Mouse (Mus musculus) left cerebral cortex, adult 9 months (tissue): ENCODE data around the gene Ccsap.

Source experiments
- DNase-seq, 2 experiments: peaks; one replicate each; pipeline ENCODE4 v3.0.0; 2022; ENCODE audit warnings: low spot score in 2 of 2

Gene Ccsap

GRCm38 (mm10) chr8:123859648-123860259, at the start of gene Ccsap:
TSS of gene Ccsap (minus strand) at chr8:123860209.
- no peak for DNase-seq

DNA sequence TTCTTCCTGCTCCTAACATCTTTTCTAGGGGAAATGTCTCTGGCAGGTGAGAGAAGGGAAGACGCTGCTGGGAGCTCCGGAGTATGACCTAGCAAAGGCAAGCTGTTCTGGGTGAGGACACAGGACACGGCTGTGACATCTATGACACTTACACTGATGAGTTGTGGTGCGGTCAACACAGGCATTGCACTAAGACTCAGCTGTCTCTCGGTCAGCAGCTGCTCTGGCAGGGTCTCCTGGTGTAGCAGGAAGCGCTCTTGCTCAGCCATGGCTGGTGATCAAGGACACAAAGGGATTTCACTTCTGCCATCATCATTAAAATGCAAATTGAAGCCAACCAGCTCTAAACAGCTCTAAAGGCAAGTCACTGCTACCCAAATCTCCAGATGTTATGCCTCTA, 47.6 kb upstream of the Ccsap start:
- no peak for DNase-seq

- DNase-seq: no peak
These were observed 42.6 kb upstream of the Ccsap start for GRCm38 (mm10) chr8:123902653-123903052.

GRCm38 (mm10) chr8:123899366-123899765, 39.4 kb upstream of the Ccsap start:
- no peak for DNase-seq

DNA sequence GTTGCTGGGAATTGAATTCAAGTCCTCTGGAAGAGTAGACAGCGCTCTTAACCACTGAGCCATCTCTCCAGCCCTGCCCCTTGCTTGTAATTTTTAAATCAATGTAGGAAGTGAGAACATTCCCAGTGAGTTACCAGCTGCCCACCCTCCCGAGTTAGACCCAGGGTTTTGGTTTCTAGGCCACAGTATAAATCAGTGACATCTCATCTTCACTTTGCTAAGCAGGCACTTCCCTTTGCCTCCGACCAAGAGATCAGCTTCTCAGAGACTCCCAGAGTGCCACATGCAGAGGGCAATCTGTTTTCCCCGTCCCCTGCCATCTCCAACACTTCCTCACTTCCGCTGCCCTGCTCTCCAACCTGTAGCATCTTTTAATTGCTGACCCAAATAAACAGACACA, 38.6 kb upstream of the Ccsap start:
- no peak for DNase-seq

DNA sequence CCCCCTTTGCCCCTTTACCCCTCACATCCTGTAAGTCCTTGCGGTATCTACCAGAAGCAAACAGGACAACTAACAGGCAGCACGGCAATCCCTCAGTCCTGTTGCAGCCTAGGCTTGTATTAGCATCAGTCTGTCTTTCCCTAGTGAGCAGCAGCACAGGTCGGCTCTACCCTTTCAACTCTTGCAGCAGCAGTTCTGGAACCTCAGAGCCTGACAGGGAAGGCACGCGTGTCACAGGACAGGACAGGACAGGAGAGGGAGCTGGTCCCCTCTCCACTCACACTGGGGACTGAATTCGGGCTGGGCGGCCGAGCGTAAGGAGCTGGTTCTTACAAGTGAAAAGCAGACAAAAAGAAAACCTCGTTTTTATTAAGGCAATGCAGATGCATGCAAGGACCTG, 36.8 kb upstream of the Ccsap start:
- DNase-seq: no peak

DNA sequence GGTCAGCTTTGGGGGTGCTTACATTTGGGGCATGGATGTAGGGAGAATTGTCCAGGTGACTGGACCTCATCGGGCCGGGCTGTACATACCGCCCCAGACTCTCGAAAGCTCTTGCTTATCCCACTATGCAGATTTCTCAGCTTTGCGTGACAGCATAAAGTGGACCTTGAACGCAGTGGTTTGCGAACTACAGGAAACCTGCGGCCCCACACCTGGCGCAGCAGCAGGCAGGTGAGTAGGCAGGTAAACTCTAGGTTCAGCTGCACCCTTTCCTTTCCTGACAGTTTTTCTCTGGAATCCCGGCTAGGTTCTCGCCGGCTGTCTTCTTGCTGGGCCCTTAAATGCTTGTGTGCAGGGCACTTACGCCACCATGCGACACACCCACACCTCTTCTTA, 36.4 kb upstream of the Ccsap start:
- DNase-seq: no peak

DNA sequence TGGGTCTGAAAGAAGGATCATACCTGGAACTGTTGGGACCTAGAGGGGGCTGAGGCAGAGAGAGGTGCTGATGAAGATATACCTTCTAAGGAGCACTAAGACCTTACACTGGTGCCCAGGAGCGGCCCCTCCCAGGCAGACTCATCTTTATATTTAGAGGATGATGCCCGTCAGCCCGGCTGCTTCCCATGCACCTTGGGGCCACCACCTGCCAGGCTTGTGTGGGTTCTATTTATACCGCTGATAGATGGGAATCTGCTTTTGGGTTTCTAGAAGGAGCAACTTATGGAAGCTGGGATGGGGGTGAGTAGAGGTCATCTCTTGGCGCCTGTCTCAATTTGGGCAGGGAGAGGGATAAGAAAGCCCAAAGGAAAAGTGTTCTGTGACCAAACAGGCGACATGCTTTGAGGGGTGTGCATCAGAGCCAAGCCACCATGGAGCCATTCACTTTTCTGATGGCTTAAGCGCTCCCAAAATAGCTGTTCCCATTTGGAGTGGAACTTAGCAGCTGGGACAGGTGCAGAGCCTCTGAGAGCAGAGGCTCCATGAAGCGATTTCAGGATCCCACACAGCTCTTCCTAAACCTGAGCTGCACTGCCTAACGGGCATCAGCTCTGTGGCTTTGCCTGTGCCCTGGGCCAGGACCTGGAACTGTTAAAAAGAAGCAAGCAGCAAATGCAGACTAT, 35.8 kb upstream of the Ccsap start:
- DNase-seq: no peak

DNA sequence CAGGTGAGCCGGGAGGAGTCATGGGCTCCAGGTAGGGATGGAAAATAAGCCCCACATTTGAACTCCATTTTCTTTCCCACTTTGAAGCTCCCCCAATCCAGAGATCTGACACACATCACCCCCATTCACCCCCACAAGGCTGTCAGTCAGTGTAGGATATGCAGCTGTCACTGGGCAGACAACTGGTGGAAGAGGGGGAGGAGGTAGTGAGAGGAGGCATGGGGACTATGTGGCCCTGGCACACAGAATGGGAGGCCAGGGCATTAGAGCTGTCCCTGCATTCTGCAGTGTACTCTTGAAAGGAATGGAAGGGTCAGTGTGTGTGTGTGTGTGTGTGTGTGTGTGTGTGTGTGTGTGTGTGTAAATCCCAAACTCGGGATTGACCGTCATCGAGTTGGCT, 35.2 kb upstream of the Ccsap start:
- no peak for DNase-seq

GRCm38 (mm10) chr8:123894502-123895097, 34.6 kb upstream of the Ccsap start, which contains the start of gene Acta1:
TSS of gene Acta1 (minus strand) at chr8:123894751.
- DNase-seq: no peak

- DNase-seq: no peak
These were observed 33.4 kb upstream of the Ccsap start for GRCm38 (mm10) chr8:123893413-123893812.

- DNase-seq: no peak
These were observed 32.7 kb upstream of the Ccsap start for GRCm38 (mm10) chr8:123892586-123893155.

- peak; percentile 75 to 86 for DNase-seq
These were observed 32.0 kb upstream of the Ccsap start for GRCm38 (mm10) chr8:123891883-123892585.

GRCm38 (mm10) chr8:123891271-123891670, 31.3 kb upstream of the Ccsap start:
- no peak for DNase-seq

DNA sequence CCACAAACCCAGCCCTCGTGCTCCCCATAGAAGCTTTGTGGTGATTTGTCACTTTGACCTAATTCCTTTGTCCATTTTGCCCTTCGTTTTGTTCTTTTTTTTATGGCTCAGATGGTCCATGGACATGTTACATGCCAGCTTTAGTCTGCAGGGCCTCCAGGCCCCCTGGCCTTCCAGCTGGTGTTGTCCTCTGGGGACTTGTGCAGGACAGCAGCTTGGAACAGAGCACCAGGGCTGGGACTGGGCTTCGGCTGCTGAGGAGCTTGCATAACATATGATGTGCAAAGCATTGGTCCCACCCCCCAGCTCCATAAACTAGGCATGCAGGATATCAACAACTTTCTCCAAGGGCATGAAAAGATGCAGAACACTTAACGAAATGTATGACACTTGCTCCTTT, 29.8 kb upstream of the Ccsap start:
- DNase-seq: no peak

- no peak for DNase-seq
These were observed 27.9 kb upstream of the Ccsap start for GRCm38 (mm10) chr8:123887956-123888355.

DNA sequence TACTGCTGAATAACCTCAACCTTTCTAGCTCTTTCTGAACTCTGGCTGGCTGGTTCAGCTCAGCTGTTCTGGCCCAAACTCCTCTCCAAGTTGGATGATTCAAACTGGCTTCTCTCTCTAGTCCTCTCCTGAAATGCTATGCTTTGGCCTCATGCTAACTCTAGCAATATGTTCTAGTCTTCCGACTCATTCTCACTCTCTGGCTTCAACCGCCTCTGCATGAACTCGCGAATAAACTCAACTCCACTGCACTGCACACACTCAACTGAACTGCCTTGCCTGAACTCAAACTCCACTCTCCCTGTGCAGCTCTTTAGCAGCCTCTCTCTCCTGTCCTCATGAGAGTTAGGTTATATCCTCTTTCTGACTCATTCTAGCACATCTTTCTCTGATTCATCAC, 27.2 kb upstream of the Ccsap start:
- no peak for DNase-seq

DNA sequence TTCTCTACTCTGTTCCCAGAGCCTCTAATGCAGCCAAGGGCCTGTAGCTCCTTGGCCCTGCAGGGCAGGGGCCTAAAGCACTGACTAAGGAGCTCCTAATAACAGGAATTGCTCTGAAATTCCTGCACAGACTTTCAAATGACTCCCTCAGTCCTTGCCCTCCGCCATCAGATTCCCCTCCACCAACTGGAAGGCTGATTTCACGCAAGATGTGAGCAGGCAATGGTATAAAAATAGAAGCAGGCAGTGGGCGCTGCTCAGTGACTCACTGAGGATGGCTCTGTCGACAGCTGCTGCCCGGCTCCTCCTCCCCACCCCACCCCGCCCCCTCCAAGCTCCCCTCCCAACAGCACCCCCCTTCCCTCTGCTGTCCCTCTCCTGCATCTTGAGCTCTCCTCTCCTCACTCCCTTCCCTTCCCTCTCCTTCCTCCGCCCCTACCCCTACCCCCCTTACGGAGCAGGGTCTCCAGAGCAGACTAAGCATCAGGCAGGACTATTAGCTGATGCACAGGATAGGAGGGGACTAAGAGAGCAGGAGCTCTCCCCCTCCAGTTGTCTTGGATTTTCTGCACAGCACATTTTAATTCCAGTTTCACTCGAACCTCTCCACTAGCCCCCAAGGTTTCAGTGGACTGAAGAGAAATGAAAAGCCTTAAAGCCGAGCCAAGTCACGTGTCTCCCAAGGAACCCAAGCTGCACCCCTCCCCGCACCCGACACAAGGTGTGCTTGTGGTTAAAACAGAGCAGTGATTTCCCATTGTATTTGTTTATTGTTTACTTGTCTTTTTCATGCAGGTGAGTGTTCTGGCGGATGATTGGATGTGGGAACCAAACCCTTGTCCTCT, 24.9 kb upstream of the Ccsap start:
- peak; percentile 86 to 88 for DNase-seq

DNA sequence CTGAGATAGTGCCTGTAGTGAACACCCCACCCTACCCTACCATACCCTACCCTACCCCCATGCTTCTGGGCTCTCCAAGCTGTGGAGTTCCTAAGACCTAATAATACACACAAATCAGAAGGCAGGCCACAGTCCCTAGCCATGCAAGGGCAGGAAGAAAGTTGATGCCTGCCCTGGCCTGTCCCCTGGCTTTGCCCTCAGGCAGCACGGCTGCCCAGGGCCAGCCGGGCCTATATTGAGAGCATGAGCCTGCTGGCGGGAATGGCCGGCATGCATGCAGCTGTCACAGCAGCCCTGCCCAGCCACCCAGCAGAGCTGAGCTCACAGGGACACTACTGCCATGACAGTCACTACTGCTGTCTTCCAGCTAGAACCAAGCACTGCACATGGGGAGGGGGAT, 23.1 kb upstream of the Ccsap start:
- DNase-seq: no peak

DNA sequence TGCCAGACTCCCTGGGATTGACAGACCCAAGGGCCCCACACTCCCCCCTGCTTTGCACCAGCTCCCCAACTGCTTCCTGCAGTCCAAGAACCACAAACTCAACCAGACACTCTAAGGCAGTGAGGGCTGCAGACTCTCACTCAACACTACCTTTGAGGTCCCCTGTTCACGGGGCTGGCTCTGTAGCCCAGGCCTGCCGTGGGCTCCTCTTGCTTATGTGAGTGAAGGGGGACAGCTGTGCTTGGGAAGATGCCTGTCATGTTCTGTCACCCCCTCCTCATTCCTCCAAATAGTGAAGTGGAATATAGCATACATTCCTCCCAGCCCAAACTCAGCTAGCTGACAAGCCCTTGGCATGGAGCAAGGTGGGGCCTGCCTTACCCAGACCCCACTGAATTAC, 22.4 kb upstream of the Ccsap start:
- DNase-seq: no peak

- no peak for DNase-seq
These were observed 20.9 kb upstream of the Ccsap start for GRCm38 (mm10) chr8:123880821-123881350.
